Mouse (Mus musculus): ENCODE data around the gene Dcaf12. TPM values are rescaled to one million over a fixed set of nuclear protein-coding genes. Genes with fewer than 3 reads are reported as not detected.

The Dcaf12 gene
- total and polyA plus RNA-seq, 2 experiments from 2014 or later: 29.0 to 35.9 TPM

DNA sequence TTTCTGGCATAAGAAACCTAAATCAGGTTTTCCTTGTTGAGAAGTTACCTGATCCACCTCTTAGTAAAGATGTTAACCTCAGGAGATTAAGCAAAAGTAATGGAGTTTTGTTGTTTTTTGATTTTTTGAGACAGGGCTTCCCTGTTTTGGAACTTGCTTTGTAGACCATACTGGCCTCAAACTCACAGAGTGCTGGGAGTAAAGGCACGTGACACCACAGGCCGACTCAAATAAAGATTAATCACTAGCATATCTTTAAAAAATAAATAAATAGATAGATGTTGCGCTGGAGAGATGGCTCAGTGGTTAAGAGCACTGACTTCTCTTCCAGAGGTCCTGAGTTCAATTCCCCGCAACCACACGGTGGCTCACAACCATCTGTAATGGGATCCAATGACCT is 38.8 kb downstream of the Dcaf12 start:
- ATAC-seq (ENCODE audit: insufficient read depth, low read depth) (no peak), DNase-seq (ENCODE audit: low spot score) (no peak)
- no peak overlapping the region for H3K9ac ChIP-seq (replicated peaks; ENCODE audit: low read depth, low read length)
- H3K9me3 ChIP-seq (replicated peaks; ENCODE audit: control insufficient read depth, low read length): no peaks in the 10 kb centered on the region
- peak overlapping the region; percentile 60 for H3K4me2 ChIP-seq (ENCODE audit: low read depth, low read length)
- peak overlapping the region; percentile 91 for H3K27ac ChIP-seq (ENCODE audit: low read depth)
- peaks cover 12% of the 10 kb centered on the region; the same call in 1 of the 2 replicates for H3K4me1 ChIP-seq (ENCODE audit: control insufficient read depth, insufficient read depth)
- 79% methylated on average over 5 of the region's 5 CpGs for whole genome bisulfite sequencing
- H3K27me3 ChIP-seq (ENCODE audit: control insufficient read depth, insufficient read depth, low read length): no peaks in the 10 kb centered on the region
- H3K36me3 ChIP-seq (replicated peaks; ENCODE audit: control insufficient read depth, insufficient read depth, low read length): 0 out of 2 replicates have a peak, but pooled peaks cover 3% of the 10 kb centered on the region
- H3K4me3 ChIP-seq (ENCODE audit: low read depth, low read length): peak overlapping the region; percentile 78; the same call in 1 of the 2 replicates
- TF ChIP-seq CTCF (IDR thresholded peaks at IDR 0.05; ENCODE audit: low read depth): no peak
- TF ChIP-seq EP300 (IDR thresholded peaks at IDR 0.05; ENCODE audit: low read depth): no peak

DNA sequence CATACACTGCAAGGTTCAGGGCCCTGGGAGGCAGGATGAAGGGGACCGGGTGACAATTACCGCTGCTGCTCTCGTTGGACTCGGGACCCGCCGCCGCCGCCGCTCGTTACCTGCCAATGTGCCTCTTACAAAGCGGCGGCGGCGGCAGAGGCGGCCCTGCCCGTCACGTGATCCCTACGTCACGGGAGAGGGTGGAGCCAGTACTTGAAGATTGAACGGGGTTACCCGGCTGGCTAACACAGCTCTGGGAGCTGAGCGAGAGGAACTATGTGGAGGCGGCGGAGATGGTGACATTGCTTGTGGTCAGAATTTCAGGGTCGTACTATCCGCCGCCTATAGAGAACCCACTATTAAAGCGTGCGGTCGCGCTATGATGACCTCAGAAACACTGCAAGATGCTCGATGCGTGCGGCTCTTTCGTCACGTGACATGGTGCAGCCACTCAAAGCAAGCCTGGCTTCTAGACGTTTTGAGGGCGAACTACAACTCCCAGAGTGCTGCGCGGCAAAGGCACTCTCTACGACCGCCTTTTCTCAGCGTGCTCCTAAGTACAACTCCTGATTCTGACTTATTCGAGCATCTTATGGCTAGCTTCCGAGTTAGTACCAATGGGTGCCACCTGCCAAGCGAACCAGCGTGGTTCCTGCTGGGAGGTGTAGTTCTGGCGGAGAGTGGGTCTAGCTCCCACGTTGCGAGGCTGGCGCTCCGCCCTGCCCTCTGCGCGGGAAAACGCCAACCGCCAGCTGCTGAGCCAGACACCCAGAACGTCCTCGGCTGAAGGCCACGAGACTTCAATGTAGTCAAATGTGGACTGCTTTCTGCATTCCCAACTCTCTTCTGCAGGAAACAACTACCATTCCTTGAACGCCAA is 39.5 kb downstream of the Dcaf12 start, which contains the start of gene Ubap2:
TSS of gene Ubap2 (minus strand) at position 165 of the 871 bp plus-strand sequence.
- 0 out of 2 replicates have a peak, but pooled peaks cover 8% of the 10 kb centered on the region for H3K36me3 ChIP-seq (replicated peaks; ENCODE audit: control insufficient read depth, insufficient read depth, low read length)
- H3K4me2 ChIP-seq (ENCODE audit: low read depth, low read length): peak within 1 kb of the TSS; percentile 96
- ATAC-seq (ENCODE audit: insufficient read depth, low read depth) (peak; percentile 97), DNase-seq (ENCODE audit: low spot score) (peak; percentile 99)
- under 1% methylated on average over 60 of the region's 60 CpGs for WGBS
- peak within 1 kb of the TSS; percentile 91 for H3K27ac ChIP-seq (ENCODE audit: low read depth)
- no peaks in the 10 kb centered on the region for H3K9me3 ChIP-seq (replicated peaks; ENCODE audit: control insufficient read depth, low read length)
- H3K4me1 ChIP-seq (ENCODE audit: control insufficient read depth, insufficient read depth): peaks cover 12% of the 10 kb centered on the region; the same call in 1 of the 2 replicates
- peak within 1 kb of the TSS; percentile 78 for H3K4me3 ChIP-seq (ENCODE audit: low read depth, low read length)
- H3K9ac ChIP-seq (replicated peaks; ENCODE audit: low read depth, low read length): peak within 1 kb of the TSS; percentile 78
- TF ChIP-seq EP300 (IDR thresholded peaks at IDR 0.05; ENCODE audit: low read depth): no peak
- TF ChIP-seq CTCF (IDR thresholded peaks at IDR 0.05; ENCODE audit: low read depth): no peak
- H3K27me3 ChIP-seq (ENCODE audit: control insufficient read depth, insufficient read depth, low read length): no peaks in the 10 kb centered on the region

- Histone ChIP-seq H3K27ac (ENCODE audit: low read depth) (peak overlapping the region; percentile 91), H3K4me2 (ENCODE audit: low read depth, low read length) (peak overlapping the region; percentile 96), H3K9ac (replicated peaks; ENCODE audit: low read depth, low read length) (peak overlapping the region; percentile 78), H3K4me3 (ENCODE audit: low read depth, low read length) (peak overlapping the region; percentile 78), H3K4me1 (ENCODE audit: control insufficient read depth, insufficient read depth) (peaks cover 12% of the 10 kb centered on the region; the same call in 1 of the 2 replicates), H3K27me3 (ENCODE audit: control insufficient read depth, insufficient read depth, low read length) (no peaks in the 10 kb centered on the region), H3K9me3 (replicated peaks; ENCODE audit: control insufficient read depth, low read length) (no peaks in the 10 kb centered on the region), H3K36me3 (replicated peaks; ENCODE audit: control insufficient read depth, insufficient read depth, low read length) (0 out of 2 replicates have a peak, but pooled peaks cover 8% of the 10 kb centered on the region)
- ATAC-seq (ENCODE audit: insufficient read depth, low read depth) (peak; percentile 56), DNase-seq (ENCODE audit: low spot score) (no peak)
- under 1% methylated on average over 17 of the region's 18 CpGs for WGBS
- no peak for TF ChIP-seq CTCF (IDR thresholded peaks at IDR 0.05; ENCODE audit: low read depth)
- no peak for TF ChIP-seq EP300 (IDR thresholded peaks at IDR 0.05; ENCODE audit: low read depth)
Observed at GRCm38 (mm10) chr4:41274377-41274979, 40.2 kb downstream of the Dcaf12 start.

GRCm38 (mm10) chr4:41268133-41268532 is 46.6 kb downstream of the Dcaf12 start:
- DNase-seq (ENCODE audit: low spot score): no peak
- no peak overlapping the region for H3K9ac ChIP-seq (replicated peaks; ENCODE audit: low read depth, low read length)
- H3K27ac ChIP-seq (ENCODE audit: low read depth): 0 out of 2 replicates have a peak overlapping the region, but pooled peaks have one; percentile 6
- 0 out of 2 replicates have a peak, but pooled peaks cover 12% of the 10 kb centered on the region for H3K36me3 ChIP-seq (replicated peaks; ENCODE audit: control insufficient read depth, insufficient read depth, low read length)
- ATAC-seq (ENCODE audit: insufficient read depth, low read depth): no peak
- no peaks in the 10 kb centered on the region for H3K27me3 ChIP-seq (ENCODE audit: control insufficient read depth, insufficient read depth, low read length)
- peaks cover 14% of the 10 kb centered on the region; the same call in 1 of the 2 replicates for H3K4me1 ChIP-seq (ENCODE audit: control insufficient read depth, insufficient read depth)
- H3K4me2 ChIP-seq (ENCODE audit: low read depth, low read length): no peak overlapping the region
- TF ChIP-seq EP300 (IDR thresholded peaks at IDR 0.05; ENCODE audit: low read depth): no peak
- TF ChIP-seq CTCF (IDR thresholded peaks at IDR 0.05; ENCODE audit: low read depth): no peak
- H3K4me3 ChIP-seq (ENCODE audit: low read depth, low read length): no peak overlapping the region
- H3K9me3 ChIP-seq (replicated peaks; ENCODE audit: control insufficient read depth, low read length): no peaks in the 10 kb centered on the region

- peaks cover 12% of the 10 kb centered on the region; the same call in 1 of the 2 replicates for H3K36me3 ChIP-seq (replicated peaks; ENCODE audit: control insufficient read depth, insufficient read depth, low read length)
- H3K27ac ChIP-seq (ENCODE audit: low read depth): no peak overlapping the region
- ATAC-seq (ENCODE audit: insufficient read depth, low read depth) (no peak), DNase-seq (ENCODE audit: low spot score) (no peak)
- H3K27me3 ChIP-seq (ENCODE audit: control insufficient read depth, insufficient read depth, low read length): no peaks in the 10 kb centered on the region
- H3K9me3 ChIP-seq (replicated peaks; ENCODE audit: control insufficient read depth, low read length): no peaks in the 10 kb centered on the region
- 67% methylated on average over 4 of the region's 4 CpGs for WGBS
- H3K9ac ChIP-seq (replicated peaks; ENCODE audit: low read depth, low read length): no peak overlapping the region
- 0 out of 2 replicates have a peak, but pooled peaks cover 8% of the 10 kb centered on the region for H3K4me1 ChIP-seq (ENCODE audit: control insufficient read depth, insufficient read depth)
- H3K4me3 ChIP-seq (ENCODE audit: low read depth, low read length): no peak overlapping the region
- no peak for TF ChIP-seq EP300 (IDR thresholded peaks at IDR 0.05; ENCODE audit: low read depth)
- TF ChIP-seq CTCF (IDR thresholded peaks at IDR 0.05; ENCODE audit: low read depth): no peak
- H3K4me2 ChIP-seq (ENCODE audit: low read depth, low read length): no peak overlapping the region
Observed at GRCm38 (mm10) chr4:41266350-41266749, 48.3 kb downstream of the Dcaf12 start.
